Mouse (Mus musculus): ENCODE measurements around the gene Angpt4.

The Angpt4 gene

DNA sequence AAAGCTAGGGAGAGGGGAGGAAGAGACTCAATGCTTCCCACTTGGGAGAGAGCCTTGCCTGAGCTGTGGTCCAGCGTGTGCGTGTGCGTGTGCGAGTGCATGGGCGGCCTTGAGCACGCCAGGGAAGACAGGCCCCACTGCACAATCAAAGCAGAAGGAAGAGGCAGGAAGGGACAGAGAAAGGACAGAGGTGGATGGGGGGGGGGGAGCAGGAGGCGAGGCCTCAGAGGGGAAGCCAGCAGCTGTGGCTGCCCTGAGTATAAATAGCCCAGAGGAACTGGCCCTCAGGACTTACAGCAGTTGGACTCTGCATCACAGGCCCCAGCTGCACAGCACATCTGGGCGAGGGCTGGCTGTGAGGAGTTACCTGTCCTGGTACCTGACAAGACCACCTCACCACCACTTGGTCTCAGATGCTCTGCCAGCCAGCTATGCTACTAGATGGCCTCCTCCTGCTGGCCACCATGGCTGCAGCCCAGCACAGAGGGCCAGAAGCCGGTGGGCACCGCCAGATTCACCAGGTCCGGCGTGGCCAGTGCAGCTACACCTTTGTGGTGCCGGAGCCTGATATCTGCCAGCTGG lies at the start of gene Angpt4:
Gene Angpt4, plus strand, starts transcription at position 292 of the 582 bp plus-strand sequence.
- no peak for DNase-seq (ENCODE audit: low read depth)

DNA sequence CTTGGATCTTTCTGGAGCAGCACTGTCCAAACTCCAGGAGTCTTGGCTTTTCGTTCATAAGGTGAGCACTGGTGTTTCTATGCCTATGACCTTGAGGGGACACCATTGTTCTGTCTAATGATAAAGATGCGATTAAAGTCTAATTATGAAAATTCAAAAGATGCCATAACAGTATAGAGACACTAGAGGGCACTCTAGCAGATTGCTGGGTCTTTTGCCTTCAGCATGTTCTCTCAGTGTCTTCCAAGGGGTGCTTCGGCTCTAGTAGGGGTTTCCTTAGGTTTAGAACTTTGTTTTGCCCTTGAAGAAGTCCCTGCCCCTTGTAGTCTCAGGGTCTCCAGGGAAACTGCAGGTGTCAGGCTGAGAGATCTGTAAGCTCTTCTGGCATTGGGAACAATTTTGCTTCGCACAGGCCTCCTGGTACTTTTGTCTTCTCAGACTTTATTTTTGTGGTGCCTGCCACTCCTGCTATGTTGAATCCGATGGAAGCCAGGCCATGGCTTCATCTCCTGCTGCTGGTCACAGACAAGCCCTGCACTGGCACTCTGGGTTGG lies 48.7 kb upstream of the Angpt4 start:
- peak; percentile 19 for DNase-seq (ENCODE audit: low read depth)

DNA sequence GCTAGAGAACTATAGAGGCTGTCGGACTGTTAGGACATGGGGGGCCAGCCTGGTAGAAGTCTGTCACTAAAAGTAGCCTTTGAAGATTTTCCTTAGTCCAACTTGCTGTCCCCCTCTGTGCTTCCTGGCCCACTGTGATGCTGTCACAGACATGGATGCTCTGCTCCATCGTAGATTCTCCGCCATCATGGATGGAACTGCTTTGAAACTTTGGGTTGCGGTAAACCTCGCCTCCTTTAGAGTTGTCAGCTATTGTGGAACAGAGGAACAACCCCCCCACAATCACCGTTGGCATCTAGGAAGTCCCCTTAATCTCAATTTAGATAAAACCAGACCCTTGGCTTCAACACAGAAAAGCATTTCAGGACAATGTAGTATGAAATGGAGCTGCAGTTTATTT lies 46.1 kb upstream of the Angpt4 start:
- no peak for DNase-seq (ENCODE audit: low read depth)

DNA sequence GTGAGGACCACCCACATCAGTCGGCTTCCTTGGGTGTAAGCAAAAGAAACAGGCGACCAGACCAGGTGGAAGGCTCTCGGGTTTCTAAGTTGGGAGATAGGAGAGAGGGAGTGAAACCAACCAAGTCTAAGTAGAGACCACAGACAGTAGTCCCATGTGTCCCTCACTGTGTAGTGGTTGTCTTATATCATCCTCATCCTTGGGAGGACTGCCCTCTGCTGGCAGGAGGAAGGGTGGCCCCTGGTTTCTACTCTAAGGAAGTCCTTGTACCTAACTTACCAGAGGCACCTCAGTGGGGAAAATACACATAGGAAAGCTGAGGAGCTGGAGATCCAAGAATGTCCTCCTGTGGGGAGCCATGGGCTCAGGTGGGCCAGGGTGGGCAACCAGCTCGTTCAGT lies 44.5 kb upstream of the Angpt4 start:
- peak; percentile 72 for DNase-seq (ENCODE audit: low read depth)

DNA sequence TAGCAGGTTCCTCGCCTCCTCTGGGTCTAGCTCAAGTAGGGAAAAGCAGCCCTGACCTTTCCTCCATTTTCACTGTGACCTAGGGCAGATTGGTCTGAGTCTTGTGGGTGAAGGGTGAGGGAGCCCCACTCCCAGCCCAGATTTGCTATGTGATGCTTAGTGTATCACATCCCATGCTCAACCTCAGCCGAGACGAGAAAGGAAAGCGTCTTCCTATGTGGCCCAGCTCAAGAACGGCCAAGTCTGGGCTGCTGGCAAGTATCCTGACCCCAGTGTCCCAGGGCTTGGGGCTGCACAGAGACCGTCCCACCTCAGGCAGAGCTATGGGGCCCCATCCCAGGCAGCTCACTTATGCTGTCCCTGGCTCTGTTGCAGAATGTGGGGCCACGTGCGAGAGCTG lies 42.8 kb upstream of the Angpt4 start:
- DNase-seq (ENCODE audit: low read depth), result no peak

DNA sequence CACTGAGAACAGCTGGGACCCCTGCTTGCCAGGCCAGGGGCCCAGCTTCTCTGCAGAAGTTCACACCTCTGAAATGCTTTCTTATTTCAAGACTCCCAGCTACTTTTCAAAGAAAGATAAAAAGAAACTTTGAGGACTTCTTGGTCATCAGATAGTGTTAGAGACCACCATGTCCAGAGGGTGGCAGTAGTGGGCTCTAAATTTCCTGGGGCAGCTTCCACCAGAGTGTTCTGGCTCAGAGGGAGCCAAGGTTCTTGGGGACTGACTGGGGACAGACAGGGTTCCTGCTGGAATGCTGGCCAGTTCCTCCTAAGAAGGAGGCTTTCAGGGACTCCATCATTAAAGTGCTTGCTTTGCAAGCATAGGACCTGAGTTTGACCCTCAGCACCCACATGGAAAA lies 36.5 kb upstream of the Angpt4 start:
- peak; percentile 36 for DNase-seq (ENCODE audit: low read depth)

DNA sequence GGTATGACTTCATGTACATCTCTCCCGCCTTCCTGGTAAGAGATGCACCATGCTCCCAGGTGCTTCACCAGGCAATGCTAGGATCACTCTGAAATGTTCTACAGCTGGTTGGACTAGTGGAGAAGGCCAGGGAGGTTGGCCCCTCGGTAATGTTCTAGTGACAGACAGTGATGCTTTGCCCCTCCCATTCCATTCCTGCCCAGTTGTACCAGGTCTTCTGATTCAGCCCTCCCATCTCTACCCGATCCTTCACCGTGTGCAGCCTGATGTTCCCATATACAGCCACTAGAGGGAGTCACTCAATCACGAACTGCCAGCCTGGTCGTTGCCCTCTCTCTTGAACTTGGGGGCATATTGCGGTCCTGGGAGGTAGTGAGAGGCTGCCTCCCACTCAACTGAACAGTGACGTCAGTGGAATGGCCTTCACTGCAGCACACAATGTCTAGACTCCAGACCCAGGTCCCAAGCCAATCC lies 35.0 kb upstream of the Angpt4 start:
- DNase-seq (ENCODE audit: low read depth), result peak; percentile 44

DNA sequence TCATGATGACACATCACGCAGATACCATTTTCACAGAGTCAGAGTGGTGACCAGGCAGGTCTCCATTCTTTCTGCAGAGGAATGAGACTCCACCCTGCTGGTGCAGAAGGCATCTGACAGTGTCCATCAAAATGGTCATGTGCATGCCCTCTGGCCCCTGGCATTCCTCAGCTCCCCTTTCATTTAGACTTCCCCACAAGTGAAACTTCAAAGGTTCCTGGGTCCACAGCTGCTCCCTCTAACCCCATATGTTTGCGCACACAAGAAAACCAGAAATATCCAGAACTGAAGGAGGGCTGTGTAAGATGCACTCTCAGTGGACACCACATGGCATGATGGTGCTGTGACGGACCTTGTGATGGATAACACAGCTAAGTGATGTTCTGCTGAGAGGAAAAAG lies 32.4 kb upstream of the Angpt4 start:
- DNase-seq (ENCODE audit: low read depth), result no peak

DNA sequence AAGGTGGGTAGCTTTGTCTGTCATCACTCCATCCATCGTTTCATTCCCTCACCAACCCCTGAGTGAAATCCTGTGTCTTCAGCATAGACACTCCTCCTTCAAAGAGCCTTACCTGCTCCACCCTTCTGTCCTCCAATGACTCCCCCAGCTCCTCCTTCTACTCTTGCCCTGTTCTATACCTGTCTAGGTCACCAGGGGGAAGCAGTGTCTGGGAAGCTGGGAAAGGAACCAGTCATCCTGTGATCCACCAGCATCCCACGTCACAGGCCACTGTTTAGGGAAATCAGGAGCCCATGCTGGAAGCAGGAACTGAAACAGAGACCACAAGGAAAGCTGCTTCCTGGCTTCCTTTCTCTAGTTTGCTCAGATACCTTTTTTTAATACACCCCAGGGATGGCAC lies 31.2 kb upstream of the Angpt4 start:
- no peak for DNase-seq (ENCODE audit: low read depth)

DNA sequence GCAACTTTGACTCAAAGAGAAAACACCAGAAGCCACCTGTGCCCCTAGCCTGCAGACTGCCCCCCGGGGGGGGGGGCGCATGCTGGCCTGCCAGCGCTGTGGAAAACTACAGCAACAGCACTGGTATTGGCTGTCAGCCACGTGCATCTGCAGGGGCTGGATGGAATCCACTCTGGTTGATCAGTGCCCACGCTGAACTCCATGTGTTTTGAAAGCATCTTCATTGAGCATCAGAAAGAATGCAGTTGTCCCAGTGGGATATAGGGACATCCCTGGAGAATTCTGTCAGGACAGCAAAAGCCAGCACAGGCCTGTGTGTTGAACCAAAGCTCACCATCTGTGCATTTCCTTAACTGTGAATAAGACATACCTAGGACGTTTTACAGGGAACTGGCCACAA lies 20.0 kb upstream of the Angpt4 start:
- no peak for DNase-seq (ENCODE audit: low read depth)

DNA sequence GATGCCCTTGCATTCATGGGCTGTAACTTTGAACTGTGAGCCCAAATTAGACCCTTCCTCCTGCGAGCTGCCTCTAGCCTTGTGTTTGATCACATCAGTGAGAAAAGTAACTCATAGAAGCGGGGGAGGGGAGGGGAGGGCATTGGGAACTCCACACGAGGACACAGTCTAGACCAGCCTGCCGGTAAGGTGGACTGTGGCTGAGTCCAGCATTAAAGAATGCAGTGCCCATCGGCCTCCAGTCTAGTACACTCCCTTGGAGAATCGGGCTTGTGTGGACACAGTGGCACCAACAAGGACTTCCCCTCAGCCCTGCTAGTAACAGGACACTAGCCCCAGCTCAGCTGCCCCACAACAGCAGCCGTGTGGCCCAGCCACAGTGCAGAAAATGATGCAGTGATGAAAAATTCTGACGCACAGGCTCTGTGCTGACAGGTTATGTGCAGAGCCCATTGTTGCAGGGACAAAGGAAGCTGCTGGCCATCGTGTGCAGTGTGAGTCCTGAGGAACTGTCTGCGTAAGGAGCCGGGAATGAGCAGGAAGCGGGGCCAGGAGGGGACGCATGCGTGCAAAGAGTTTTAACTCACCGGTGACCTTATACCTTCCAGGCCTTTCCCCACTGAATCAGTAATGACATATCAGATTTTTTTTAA lies 17.8 kb upstream of the Angpt4 start:
- no peak for DNase-seq (ENCODE audit: low read depth)

DNA sequence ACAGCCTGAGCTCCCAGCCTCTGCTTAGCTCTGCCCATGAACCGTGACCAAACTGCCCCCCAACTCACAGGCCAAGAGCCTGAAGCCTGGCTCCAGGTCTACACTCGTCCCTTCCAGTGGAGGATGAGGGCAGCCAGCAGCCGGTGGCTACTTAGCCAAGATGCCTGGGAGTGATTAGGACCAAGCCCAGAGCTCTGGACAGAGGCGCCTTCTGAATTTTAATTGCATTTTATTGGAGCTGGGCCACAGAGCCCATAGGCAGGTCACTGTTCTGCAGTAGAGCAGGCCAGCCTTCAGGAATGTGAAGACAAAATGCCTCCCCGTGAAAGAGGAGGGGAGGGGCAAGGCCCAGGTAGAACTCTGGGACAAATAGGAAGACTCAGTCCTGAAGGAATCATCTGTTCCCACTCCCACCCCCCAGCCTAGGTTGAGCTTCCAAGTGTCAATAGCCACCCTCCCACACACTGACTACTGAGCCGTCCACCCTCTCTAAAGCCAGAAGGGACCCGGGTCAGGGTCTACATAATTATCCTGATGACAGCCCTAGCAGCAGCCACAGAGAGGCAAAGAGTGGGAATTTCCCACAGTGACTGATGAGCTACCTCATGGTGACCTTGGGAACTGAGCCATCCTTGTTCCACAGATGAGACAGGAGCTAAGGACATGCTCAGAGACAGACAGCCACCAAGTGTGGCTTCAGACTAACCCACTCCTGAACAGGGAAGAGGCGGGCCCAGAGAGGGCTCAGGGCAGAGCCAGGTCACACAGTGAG lies 16.6 kb upstream of the Angpt4 start:
- DNase-seq (ENCODE audit: low read depth), result no peak

DNA sequence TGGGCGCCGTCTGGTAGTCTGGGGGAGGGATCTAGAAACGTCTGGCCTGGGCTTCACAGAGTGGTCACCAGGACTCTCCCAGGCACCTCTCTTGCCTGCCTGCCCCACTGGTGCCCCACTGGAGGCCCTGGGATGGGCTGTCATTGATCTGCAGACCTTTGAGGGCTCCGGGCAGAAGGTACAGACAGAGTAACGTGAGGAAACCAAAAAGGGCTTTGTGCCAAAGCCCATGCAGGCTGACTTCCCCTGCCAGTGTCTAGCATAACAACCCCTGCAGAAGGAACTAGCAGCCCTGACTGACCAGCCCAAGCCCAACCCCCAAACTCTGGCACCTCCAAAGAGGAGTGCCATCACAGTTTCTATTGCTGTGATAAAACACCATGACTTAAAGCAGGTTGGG lies 15.1 kb upstream of the Angpt4 start:
- no peak for DNase-seq (ENCODE audit: low read depth)

DNA sequence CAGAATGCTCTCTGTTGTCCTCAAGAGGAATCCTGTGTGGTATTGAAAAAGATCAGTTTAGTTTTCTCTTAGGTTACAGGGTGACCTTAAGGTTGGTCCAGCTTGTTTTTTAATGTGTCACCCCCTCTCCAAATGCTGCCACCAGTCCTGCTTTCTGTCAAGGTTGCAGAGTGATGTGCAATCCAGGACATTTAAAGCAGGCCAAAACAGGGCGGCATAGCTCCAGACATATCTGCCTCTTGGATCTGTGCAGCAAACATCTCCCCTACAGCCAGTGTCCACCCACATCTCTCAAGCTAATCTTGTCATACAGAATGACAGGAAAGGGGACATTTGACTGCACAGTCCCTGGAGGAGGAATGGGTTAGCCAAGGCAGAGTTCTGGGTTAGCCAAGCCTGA lies 12.9 kb upstream of the Angpt4 start:
- no peak for DNase-seq (ENCODE audit: low read depth)

DNA sequence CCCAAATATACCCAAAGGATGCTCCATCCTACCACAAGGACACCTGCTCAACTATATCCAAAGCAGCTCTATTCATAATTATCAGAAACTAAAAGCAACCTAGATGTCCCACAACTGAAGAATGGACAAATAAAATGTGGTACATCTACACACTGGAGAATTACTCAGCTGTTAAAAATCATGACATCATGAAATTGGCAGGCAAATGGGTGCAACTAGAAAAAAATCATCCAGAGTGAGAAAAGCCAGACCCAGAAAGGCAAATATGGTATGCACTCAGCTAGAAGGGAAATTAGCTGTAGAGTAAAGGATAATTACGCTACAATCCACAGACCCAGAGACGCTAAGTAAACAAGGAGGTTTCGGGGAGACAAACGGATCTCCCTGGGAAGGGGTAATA lies 10.2 kb upstream of the Angpt4 start:
- no peak for DNase-seq (ENCODE audit: low read depth)

DNA sequence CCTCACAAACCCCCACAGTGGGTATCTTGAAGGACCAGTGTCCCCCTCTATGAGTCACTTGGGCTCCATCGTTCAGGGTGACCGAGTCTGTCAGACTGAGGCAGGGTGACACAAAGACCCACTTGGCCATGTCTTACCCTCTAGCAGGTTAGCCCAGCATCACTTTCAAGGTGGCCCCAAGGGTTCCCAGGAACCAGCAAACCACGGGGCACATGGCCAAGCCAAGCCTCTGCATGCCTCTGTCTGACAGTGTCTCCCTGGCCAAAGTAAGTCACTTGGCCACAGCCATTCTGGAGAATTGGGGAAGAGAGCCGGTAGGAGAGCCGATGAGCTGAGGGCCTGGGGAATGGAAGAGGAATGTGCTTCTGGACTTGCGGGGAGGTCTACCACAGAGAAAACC lies 7.7 kb upstream of the Angpt4 start:
- DNase-seq (ENCODE audit: low read depth), result no peak

DNA sequence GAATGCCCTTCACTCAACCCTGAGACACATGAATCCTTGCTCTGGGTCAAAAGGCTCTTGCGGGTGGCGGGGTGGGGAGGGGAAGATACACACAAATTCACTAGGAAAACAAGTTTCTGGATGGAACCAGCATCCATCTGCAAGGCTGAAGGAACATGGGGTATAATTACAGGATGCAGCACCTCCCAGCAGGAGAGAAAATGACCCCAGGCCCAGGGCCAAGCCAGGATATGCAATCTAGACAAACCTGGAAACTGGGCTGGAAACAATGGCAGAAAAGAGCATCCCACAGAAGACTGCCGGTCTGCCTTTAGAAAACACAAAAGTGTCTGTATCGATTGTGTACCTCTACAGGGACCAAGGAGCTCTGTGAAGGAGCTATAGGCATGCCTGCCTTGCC lies 7.1 kb upstream of the Angpt4 start:
- no peak for DNase-seq (ENCODE audit: low read depth)

DNA sequence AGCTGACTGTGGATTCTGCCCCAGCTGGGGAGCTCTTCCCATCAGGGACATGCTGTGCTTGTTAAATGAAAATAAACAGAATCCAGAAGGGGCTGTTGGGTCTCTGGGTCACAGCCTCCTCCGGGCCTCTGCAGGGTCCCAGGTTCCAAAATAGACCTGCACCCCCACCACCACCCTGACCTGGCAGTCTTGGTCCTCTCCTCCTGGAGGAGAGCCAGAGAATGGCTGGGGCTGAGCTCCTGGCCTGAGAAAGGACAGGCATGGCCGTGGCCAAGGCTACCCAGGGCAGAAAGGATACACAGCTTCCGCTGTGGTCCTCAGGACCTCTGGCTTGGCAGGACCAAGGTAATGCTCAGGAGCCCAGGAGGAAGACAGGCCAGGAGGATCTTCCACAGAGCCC lies 6.4 kb upstream of the Angpt4 start:
- DNase-seq (ENCODE audit: low read depth), result no peak

DNA sequence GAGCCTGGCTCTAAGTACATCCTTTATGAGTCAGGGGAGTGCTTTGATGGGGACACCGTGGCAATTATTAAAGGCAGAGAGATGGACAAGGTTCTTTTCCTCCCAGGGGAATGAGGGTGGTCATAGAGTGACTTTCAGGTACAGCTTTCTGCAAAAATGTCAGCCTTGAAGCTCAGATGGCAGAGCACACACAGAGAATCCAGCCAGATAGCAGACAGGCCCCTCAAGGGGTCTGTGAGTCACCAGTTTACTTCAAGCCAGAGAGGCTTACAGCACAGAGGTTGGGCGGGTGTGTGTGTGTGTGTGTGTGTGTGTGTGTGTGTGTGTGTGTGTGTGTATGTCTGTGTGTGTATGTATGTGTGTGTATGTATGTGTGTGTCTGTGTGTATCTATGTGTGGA lies 4.0 kb upstream of the Angpt4 start:
- DNase-seq (ENCODE audit: low read depth), result no peak

DNA sequence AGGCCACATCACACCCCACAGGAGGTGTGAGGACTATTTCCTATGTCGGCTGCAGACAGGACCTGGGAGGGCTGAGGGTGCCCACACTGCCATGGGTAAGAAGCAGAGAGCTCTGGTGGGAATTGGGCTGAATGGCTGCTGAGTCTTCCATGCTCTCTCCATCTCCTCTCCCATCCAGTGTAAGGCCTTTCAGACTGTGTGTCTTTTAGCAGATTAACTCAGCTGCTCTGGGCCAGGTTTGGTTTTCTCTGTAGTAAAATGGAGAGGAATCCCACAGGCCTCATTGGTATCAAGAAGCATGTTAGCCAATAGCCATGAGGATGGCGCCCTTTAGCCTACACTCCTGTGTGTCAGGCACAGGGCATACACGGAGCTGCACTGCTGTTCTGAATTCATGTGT lies 1.6 kb upstream of the Angpt4 start:
- DNase-seq (ENCODE audit: low read depth), result no peak

DNA sequence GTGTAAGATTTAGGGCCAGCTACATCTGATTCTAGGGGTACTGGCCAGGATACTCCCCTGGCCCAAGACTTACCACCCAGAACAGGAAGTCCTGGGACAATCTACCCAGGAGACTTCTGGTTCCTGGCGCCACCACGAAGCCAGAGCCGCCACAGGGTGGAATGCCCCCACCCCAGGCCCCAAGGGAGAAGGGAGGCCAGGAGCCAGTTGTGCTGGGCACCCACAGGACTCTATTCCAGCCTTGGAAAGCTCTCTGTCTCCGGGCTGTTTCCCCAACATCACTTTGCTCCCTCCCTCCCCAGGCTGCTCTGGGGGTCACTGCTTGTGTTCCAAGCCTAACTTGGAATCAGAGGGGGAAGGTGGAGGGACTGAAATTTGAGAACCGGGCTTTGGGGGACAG lies 512 bp upstream of the Angpt4 start:
- no peak for DNase-seq (ENCODE audit: low read depth)

DNA sequence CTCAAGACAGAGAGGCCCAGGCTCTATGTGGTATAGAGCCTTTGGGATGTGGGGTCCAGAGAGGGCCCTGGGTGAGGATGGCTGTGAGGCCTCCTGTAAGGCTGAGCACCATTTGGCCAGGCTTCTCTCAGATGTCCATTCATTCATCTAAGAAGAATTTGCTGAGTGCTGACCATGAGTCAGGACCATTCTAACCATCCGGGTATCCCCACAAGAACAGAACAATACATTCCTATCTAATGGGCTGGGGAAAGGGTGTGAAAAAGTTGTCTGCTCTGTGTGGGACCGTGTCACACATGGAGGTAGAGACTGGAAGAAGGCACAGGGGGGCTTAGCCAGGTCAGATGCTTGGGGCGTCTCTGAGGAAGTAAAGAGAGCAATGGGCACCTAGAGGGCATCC lies 741 bp downstream of the Angpt4 start:
- DNase-seq (ENCODE audit: low read depth), result no peak

DNA sequence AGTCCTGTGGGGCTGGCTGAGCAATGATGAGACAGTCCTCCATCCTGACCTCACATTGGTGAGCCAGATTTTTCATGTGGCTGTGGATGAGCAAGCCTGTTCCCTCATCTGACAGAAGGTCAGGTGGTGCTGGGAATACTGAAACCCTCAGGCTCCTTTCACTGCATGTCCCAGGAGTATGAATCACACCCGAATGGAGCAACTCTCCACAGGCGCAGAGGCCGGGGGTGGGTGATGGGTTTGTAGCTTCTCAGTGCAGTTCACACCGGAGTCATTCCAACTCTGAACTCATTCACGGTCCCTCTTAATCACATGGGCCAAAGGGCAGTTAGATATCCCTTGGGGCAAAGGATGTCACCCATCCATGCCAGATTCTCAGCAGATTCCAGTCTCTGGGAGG lies 3.1 kb downstream of the Angpt4 start:
- DNase-seq (ENCODE audit: low read depth), result no peak
